Mouse (Mus musculus) G1E (cell line): Measurements from ENCODE around the gene Ms4a6c. TPM values are rescaled to one million over a fixed set of nuclear protein-coding genes. Genes with fewer than 3 reads are reported as not detected.
A peak's percentile ranks its signal among the peaks of the same experiment; 100 is the strongest.
"Not testable (repeated sequence)": the region's sequence is repeated elsewhere in the genome, so short reads cannot be mapped to it uniquely, and the experiment has no call there.

Source experiments
- ATAC-seq: 2 replicates; pipeline ENCODE4 v1.8.0; 2016; ENCODE audit warnings: mild to moderate bottlenecking; ENCODE audit not compliant: insufficient number of reproducible peaks, poor library complexity, low FRiP score, severe bottlenecking; ENCODE audit errors: extremely low read depth
- DNase-seq: peaks from one replicate; pipeline ENCODE4 v3.0.0; 2012; ENCODE audit warnings: low spot score
- H3K27me3 ChIP-seq: 2 replicates; pipeline ENCODE4 v1.6.1; 2012; ENCODE audit warnings: mild to moderate bottlenecking, low read length, inconsistent platforms; ENCODE audit not compliant: insufficient read depth
- H3K36me3 ChIP-seq: replicated peaks from 2 replicates; pipeline ENCODE3; 2012; ENCODE audit warnings: mild to moderate bottlenecking, inconsistent platforms
- H3K4me1 ChIP-seq: 2 replicates; pipeline ENCODE4 v1.6.1; 2012; ENCODE audit warnings: low read depth, low read length, inconsistent platforms, mixed read lengths; ENCODE audit not compliant: insufficient read depth
- H3K4me3 ChIP-seq: 2 replicates; pipeline ENCODE4 v1.5.1; 2012; ENCODE audit warnings: low read depth, mild to moderate bottlenecking, inconsistent platforms, low read length, moderate library complexity, mixed read lengths
- H3K9me3 ChIP-seq: replicated peaks from 2 replicates; pipeline ENCODE4 v1.6.1; 2012; ENCODE audit warnings: inconsistent platforms
- CTCF ChIP-seq: IDR thresholded peaks from 2 replicates; pipeline ENCODE4 v1.5.1; 2012; ENCODE audit warnings: low read depth, low read length, inconsistent platforms, mixed read lengths
- GATA1 ChIP-seq: IDR thresholded peaks from 2 replicates; pipeline ENCODE4 v1.6.1; 2012; ENCODE audit warnings: borderline replicate concordance, low read length, inconsistent platforms, mixed read lengths
- GATA2 ChIP-seq: IDR thresholded peaks from 2 replicates; pipeline ENCODE4 v1.6.1; 2012; ENCODE audit warnings: low read depth, low read length, inconsistent platforms, borderline replicate concordance
- POLR2AphosphoS5 ChIP-seq: IDR thresholded peaks from 2 replicates; pipeline ENCODE4 v1.6.1; 2012; ENCODE audit warnings: low read depth, low read length, inconsistent platforms; ENCODE audit not compliant: insufficient replicate concordance
- TAL1 ChIP-seq: conservative IDR thresholded peaks from 2 replicates; pipeline ENCODE4 v1.6.1; 2012; ENCODE audit warnings: low read depth, low read length, inconsistent platforms, mixed read lengths
- polyA plus RNA-seq: library from polyadenylated mRNA; stranded (reverse); fragments of >175 nt; gene quantifications from 2 replicates; pipeline ENCODE4 v1.2.3, GENCODE M21; 2012
- total RNA-seq, 2 experiments: library from RNA; stranded (forward) in 1 of 2; stranded (reverse) in 1 of 2; fragments of 200-1000 nt in 1 of 2; fragments of >200 nt in 1 of 2; fragmentation: Nextera tagmentation in 1 of 2; gene quantifications; 2 replicates each; pipeline ENCODE4 v1.2.3; 2014 to 2017

Ms4a6c gene
- total and polyA plus RNA-seq, 3 experiments, result 0.03 to 1.9 TPM; not detected in 1

DNA sequence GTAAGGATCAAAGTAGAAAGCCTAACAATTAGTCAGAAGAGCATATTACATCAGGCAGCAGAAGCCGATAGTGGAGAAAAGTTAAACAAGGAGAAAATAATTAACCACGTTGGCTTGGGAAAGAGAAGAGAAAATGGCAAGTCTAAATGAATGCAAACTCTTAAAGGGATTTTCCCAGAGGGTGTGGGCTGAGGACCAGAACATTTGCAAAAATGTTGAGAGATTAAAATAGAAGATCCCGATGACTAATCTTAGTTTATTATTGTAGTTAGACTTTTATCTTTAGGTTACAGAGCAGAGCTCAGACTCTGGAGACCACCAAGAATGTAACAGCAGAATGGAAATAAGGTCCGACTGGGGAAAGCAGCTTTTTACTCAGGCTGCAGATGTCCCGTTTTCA, 2.7 kb upstream of the Ms4a6c start:
- no peak for DNase-seq
- no peaks in the 10 kb centered on the region for H3K4me1 ChIP-seq
- no peak for TF ChIP-seq GATA1
- TF ChIP-seq CTCF, result no peak
- no peak for TF ChIP-seq TAL1
- TF ChIP-seq GATA2, result no peak
- no peak for TF ChIP-seq POLR2AphosphoS5

DNA sequence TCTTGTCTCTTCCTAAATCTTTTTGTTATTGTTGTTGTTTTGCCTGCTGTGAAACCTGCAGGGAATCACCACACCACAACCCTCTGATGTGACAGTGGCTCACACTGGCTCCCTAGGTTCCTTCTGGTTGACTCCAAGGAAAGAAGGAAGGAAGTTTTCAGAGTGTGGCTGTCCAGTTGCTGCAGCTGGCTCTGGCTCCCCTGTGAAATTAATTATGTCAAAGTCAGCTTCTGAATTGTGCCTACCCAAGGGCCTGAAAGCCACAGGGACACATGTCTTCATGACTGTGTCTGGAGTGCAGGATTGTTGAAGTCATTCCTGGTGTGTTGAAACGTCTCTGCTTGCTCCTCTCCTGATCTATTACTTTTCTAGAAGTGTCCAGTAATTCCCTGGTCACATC, 805 bp upstream of the Ms4a6c start:
- ATAC-seq, DNase-seq: not testable (repeated sequence)

More for the DNA sequence above, 2.7 kb upstream of the Ms4a6c start:
- Histone ChIP-seq H3K36me3 (no peaks in the 10 kb centered on the region), H3K9me3 (no peaks in the 10 kb centered on the region), H3K4me3 (no peak overlapping the region), H3K27me3 (peaks cover 16% of the 10 kb centered on the region)
- no peak for ATAC-seq

DNA sequence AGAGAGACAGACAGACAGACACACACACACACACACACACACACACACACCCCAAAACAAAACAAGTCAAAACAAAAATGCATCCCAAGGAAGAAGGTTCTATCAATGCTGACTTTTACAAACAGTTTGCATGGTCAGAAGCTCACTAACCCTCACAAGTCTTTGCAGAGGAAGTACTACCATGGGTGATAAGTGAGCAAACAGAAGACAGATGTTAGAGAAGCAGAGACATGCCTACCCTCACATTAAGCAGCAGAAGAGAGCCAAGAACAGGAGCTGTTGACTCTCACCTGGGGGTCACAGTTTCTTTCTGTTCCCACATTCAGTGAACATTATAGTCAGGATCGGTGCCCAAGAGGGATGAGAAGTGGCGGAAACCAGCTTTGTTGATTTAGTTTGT, 10.5 kb downstream of the Ms4a6c start:
- H3K4me3 ChIP-seq, result no peak overlapping the region
- DNase-seq (no peak), ATAC-seq (no peak)
- no peak for TF ChIP-seq GATA2
- TF ChIP-seq TAL1, result no peak
- TF ChIP-seq GATA1, result no peak
- TF ChIP-seq POLR2AphosphoS5, result no peak
- no peak for TF ChIP-seq CTCF
- H3K4me1 ChIP-seq, result peaks cover 12% of the 10 kb centered on the region
- no peaks in the 10 kb centered on the region for H3K27me3 ChIP-seq
- no peaks in the 10 kb centered on the region for H3K36me3 ChIP-seq
- no peaks in the 10 kb centered on the region for H3K9me3 ChIP-seq

More for the DNA sequence above, 805 bp upstream of the Ms4a6c start:
- H3K9me3 ChIP-seq, H3K4me1 ChIP-seq, H3K36me3 ChIP-seq, H3K4me3 ChIP-seq: not testable (repeated sequence)
- peaks cover 21% of the 10 kb centered on the region for H3K27me3 ChIP-seq

DNA sequence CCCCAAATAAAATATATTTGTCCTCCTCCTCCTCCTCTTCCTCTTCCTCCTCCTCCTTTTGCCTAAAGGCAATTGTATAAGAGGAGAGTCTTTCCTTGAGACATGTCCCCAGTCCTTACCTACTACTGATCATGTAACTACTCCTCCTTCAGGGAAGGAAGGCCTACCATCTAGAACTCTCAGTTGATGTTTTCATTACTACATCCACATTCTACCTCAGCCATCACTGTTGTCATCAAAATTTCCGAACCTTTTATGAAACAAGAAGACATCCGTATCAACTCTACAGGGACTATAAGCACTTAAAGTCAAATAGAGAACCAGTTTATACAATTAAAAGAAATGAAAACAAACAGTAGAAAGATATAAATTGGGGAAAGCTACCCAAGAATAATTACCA, 13.5 kb downstream of the Ms4a6c start:
- H3K9me3 ChIP-seq, result no peaks in the 10 kb centered on the region
- TF ChIP-seq POLR2AphosphoS5 (no peak), GATA2 (no peak), TAL1 (no peak), CTCF (no peak)

DNA sequence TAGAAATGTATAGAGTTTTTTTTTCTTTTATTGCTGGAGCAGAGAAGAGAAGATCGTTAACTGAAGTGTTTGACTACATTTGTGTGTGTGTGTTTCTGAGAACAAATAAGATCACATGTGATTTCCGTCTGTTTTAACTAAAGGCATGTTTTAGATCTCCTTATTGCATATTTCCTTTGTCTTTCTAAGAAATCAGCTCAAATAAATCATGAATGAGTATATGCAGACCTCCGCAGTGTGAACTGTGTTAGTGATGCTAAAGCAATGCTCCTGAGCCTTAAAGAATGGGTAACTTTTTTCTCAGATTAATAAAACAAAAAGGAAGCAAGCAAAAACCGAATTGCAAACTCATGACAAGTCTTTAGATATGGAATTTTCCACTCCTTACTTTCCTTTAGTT, 14.8 kb downstream of the Ms4a6c start:
- no peaks in the 10 kb centered on the region for H3K36me3 ChIP-seq
- DNase-seq (no peak), ATAC-seq (no peak)
- peaks cover 29% of the 10 kb centered on the region for H3K4me1 ChIP-seq
- TF ChIP-seq POLR2AphosphoS5, result no peak
- TF ChIP-seq GATA1, result no peak
- TF ChIP-seq TAL1, result no peak
- no peak for TF ChIP-seq GATA2
- no peak for TF ChIP-seq CTCF
- H3K4me3 ChIP-seq, result no peak overlapping the region
- H3K9me3 ChIP-seq, result no peaks in the 10 kb centered on the region
- H3K27me3 ChIP-seq, result no peaks in the 10 kb centered on the region

More for the DNA sequence above, 13.5 kb downstream of the Ms4a6c start:
- H3K36me3 ChIP-seq, result no peaks in the 10 kb centered on the region
- no peak overlapping the region for H3K4me3 ChIP-seq
- H3K27me3 ChIP-seq, result no peaks in the 10 kb centered on the region
- ATAC-seq (no peak), DNase-seq (no peak)
- H3K4me1 ChIP-seq, result peaks cover 29% of the 10 kb centered on the region

DNA sequence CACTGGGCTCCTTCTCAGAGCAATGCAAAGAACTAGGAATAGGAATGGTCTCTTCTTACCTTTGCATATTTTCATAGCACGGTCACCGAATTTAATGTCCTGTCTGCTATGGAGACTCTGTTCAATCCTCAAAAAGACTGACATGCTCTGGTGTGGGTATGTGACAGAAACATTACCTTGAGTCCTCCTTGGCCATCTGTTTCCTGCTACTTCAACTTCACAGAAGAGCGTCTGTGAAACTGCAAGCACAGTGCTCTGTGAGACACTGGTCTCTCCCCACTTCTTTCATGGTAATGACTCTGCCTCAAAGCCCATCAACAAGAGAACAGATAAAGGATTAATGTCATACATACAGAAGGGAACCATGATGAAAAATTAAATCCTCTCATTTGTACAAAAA, 15.2 kb downstream of the Ms4a6c start:
- TF ChIP-seq GATA1 (no peak), GATA2 (no peak), POLR2AphosphoS5 (no peak), CTCF (no peak), TAL1 (no peak)
- Histone ChIP-seq H3K4me3 (no peak overlapping the region), H3K9me3 (no peaks in the 10 kb centered on the region), H3K36me3 (no peaks in the 10 kb centered on the region), H3K27me3 (no peaks in the 10 kb centered on the region), H3K4me1 (peaks cover 29% of the 10 kb centered on the region)
- ATAC-seq, result no peak
- DNase-seq, result no peak

DNA sequence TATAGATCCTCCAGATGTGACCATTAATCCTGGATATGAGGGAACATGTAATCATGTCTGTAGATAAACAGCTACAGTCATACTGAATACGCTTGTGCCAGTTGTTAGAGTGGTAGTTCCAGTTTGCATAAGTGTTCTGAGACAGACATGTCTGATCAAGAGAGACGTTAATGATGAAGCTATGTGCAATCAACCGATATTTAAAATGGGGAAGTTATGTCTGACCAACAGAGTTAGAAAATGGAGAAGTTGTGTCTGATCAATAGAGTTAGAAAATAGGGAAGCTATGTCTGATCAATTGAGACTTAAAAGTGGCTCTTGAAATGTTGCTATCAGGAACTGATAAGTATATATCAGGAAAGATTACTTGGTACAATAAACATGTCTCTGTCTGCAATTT, 16.1 kb downstream of the Ms4a6c start:
- Histone ChIP-seq H3K4me1 (peaks cover 23% of the 10 kb centered on the region), H3K27me3 (no peaks in the 10 kb centered on the region), H3K4me3 (no peak overlapping the region), H3K36me3 (no peaks in the 10 kb centered on the region), H3K9me3 (no peaks in the 10 kb centered on the region)
- DNase-seq (peak; percentile 18), ATAC-seq (peak; percentile 86)
- TF ChIP-seq CTCF (no peak), GATA1 (no peak), POLR2AphosphoS5 (no peak), TAL1 (no peak), GATA2 (no peak)
